Mouse (Mus musculus): Measurements from ENCODE around the gene Mrps7. TPM values are rescaled to one million over a fixed set of nuclear protein-coding genes. Genes with fewer than 3 reads are reported as not detected.

Gene Mrps7
- total RNA-seq, 1 experiment from 2014 or later = 87.7 TPM

GRCm38 (mm10) chr11:115608421-115609399 lies 5.0 kb downstream of the Mrps7 start:
- DNase-seq = no peak

- no peak for DNase-seq
These were observed 5.9 kb downstream of the Mrps7 start for GRCm38 (mm10) chr11:115609576-115609975.

GRCm38 (mm10) chr11:115611173-115611572 lies 7.4 kb downstream of the Mrps7 start:
- peak; percentile 66 for DNase-seq

GRCm38 (mm10) chr11:115612059-115612409 lies 8.3 kb downstream of the Mrps7 start:
- peak; percentile 94 for DNase-seq

GRCm38 (mm10) chr11:115612410-115613137 lies 8.8 kb downstream of the Mrps7 start, which contains the start of gene Mif4gd:
Gene Mif4gd, minus strand, starts transcription at chr11:115612969.
- DNase-seq = peak; percentile 97

GRCm38 (mm10) chr11:115613138-115613945 lies 9.6 kb downstream of the Mrps7 start:
- no peak for DNase-seq

- no peak for DNase-seq
These were observed 10.8 kb downstream of the Mrps7 start for GRCm38 (mm10) chr11:115614346-115615107.

- peak; percentile 80 for DNase-seq
These were observed 11.5 kb downstream of the Mrps7 start for GRCm38 (mm10) chr11:115615108-115615825.

GRCm38 (mm10) chr11:115615875-115616274 lies 12.2 kb downstream of the Mrps7 start:
- peak; percentile 71 for DNase-seq

GRCm38 (mm10) chr11:115616371-115616770 lies 12.6 kb downstream of the Mrps7 start:
- no peak for DNase-seq

- peak; percentile 79 for DNase-seq
These were observed 13.2 kb downstream of the Mrps7 start for GRCm38 (mm10) chr11:115616893-115617292.

GRCm38 (mm10) chr11:115618001-115618400 lies 14.3 kb downstream of the Mrps7 start:
- no peak for DNase-seq

- DNase-seq = no peak
These were observed 15.2 kb downstream of the Mrps7 start for GRCm38 (mm10) chr11:115618732-115619516.

GRCm38 (mm10) chr11:115619949-115620348 lies 16.2 kb downstream of the Mrps7 start:
- no peak for DNase-seq

GRCm38 (mm10) chr11:115623487-115624070 lies 19.9 kb downstream of the Mrps7 start:
- DNase-seq = peak; percentile 54

GRCm38 (mm10) chr11:115625877-115626276 lies 22.2 kb downstream of the Mrps7 start:
- peak; percentile 82 for DNase-seq

- no peak for DNase-seq
These were observed 23.3 kb downstream of the Mrps7 start for GRCm38 (mm10) chr11:115626824-115627616.

- DNase-seq = peak; percentile 99
These were observed 24.2 kb downstream of the Mrps7 start, which contains the start of gene Slc25a19 for GRCm38 (mm10) chr11:115627705-115628464. Gene Slc25a19, minus strand, starts transcription at chr11:115628295.

Measured in adrenal gland, postnatal 14 days (tissue).